Mouse (Mus musculus) cortical plate, adult 2 months (tissue): Measurements from ENCODE around the gene Incenp. TPM values are rescaled to one million over a fixed set of nuclear protein-coding genes. Genes with fewer than 3 reads are reported as not detected.
"Not testable (repeated sequence)": the region's sequence is repeated elsewhere in the genome, so short reads cannot be mapped to it uniquely, and the experiment has no call there.

ENCODE experiments used
- H3K27ac ChIP-seq: fragments of 200-500 bp; 2 replicates; pipeline ENCODE4 v1.5.1; 2012; ENCODE audit warnings: low read length, control low read depth, inconsistent platforms; ENCODE audit not compliant: insufficient read depth
- H3K4me1 ChIP-seq: fragments of 200-500 bp; 2 replicates; pipeline ENCODE4 v1.6.1; 2011; ENCODE audit warnings: low read length; ENCODE audit not compliant: control insufficient read depth, insufficient read depth
- H3K4me3 ChIP-seq: fragments of 200-500 bp; 2 replicates; pipeline ENCODE4 v1.5.1; 2011; ENCODE audit warnings: mild to moderate bottlenecking, low read length, control low read depth; ENCODE audit not compliant: insufficient read depth
- CTCF ChIP-seq: fragments of 200-500 bp; IDR thresholded peaks from 2 replicates; pipeline ENCODE4 v1.5.1; 2011; ENCODE audit warnings: mild to moderate bottlenecking, control low read depth, low read length; ENCODE audit not compliant: insufficient read depth; ENCODE audit errors: extremely low read depth
- POLR2A ChIP-seq: fragments of 200-500 bp; IDR thresholded peaks from 2 replicates; pipeline ENCODE4 v1.6.1; 2011; ENCODE audit warnings: mild to moderate bottlenecking, low read length, control low read depth; ENCODE audit not compliant: insufficient read depth; ENCODE audit errors: extremely low read depth
- polyA plus RNA-seq: library from polyadenylated mRNA; depleted of rRNA; stranded (reverse); fragments of >200 nt; gene quantifications from 2 replicates; pipeline ENCODE4 v1.2.3, GENCODE M21; 2012

The Incenp gene
- polyA plus RNA-seq, 1 experiment, result 23.7 TPM

- no peak for TF ChIP-seq POLR2A
- no peak for TF ChIP-seq CTCF
- H3K4me1 ChIP-seq, result no peaks in the 10 kb centered on the region
- no peak overlapping the region for H3K4me3 ChIP-seq
- H3K27ac ChIP-seq, result no peak overlapping the region
Observed at GRCm38 (mm10) chr19:9937428-9937827, 38.1 kb upstream of the Incenp start.

- Histone ChIP-seq H3K27ac (no peak overlapping the region), H3K4me3 (no peak overlapping the region), H3K4me1 (no peaks in the 10 kb centered on the region)
- TF ChIP-seq POLR2A (no peak), CTCF (no peak)
Observed at GRCm38 (mm10) chr19:9936579-9936978, 37.2 kb upstream of the Incenp start.

- TF ChIP-seq POLR2A (no peak), CTCF (no peak)
- no peak overlapping the region for H3K4me3 ChIP-seq
- H3K4me1 ChIP-seq, result no peaks in the 10 kb centered on the region
- no peak overlapping the region for H3K27ac ChIP-seq
Observed at GRCm38 (mm10) chr19:9933908-9934307, 34.6 kb upstream of the Incenp start.

- not testable (repeated sequence) for H3K4me3 ChIP-seq, H3K4me1 ChIP-seq, H3K27ac ChIP-seq
Observed at GRCm38 (mm10) chr19:9931167-9931607, 31.8 kb upstream of the Incenp start.

GRCm38 (mm10) chr19:9928089-9928488 lies 28.7 kb upstream of the Incenp start:
- TF ChIP-seq CTCF, result no peak
- TF ChIP-seq POLR2A, result no peak
- Histone ChIP-seq H3K27ac (no peak overlapping the region), H3K4me1 (no peaks in the 10 kb centered on the region; the same call in 1 of the 2 replicates), H3K4me3 (no peak overlapping the region)

- Histone ChIP-seq H3K27ac (no peak overlapping the region), H3K4me1 (peaks cover 6% of the 10 kb centered on the region), H3K4me3 (no peak overlapping the region)
- TF ChIP-seq POLR2A (no peak), CTCF (no peak)
Observed at GRCm38 (mm10) chr19:9924769-9925272, 25.5 kb upstream of the Incenp start.

GRCm38 (mm10) chr19:9924034-9924768 lies 24.9 kb upstream of the Incenp start:
- Histone ChIP-seq H3K27ac (no peak overlapping the region), H3K4me3 (no peak overlapping the region), H3K4me1 (peaks cover 6% of the 10 kb centered on the region)
- no peak for TF ChIP-seq POLR2A
- no peak for TF ChIP-seq CTCF

- TF ChIP-seq POLR2A (no peak), CTCF (no peak)
- Histone ChIP-seq H3K4me1 (peaks cover 6% of the 10 kb centered on the region), H3K4me3 (no peak overlapping the region), H3K27ac (no peak overlapping the region)
Observed at GRCm38 (mm10) chr19:9923048-9923447, 23.7 kb upstream of the Incenp start.

- no peak overlapping the region for H3K4me3 ChIP-seq
- peak overlapping the region; percentile 49 for H3K27ac ChIP-seq
- TF ChIP-seq CTCF (no peak), POLR2A (no peak)
- peaks cover 6% of the 10 kb centered on the region for H3K4me1 ChIP-seq
Observed at GRCm38 (mm10) chr19:9922228-9922627, 22.9 kb upstream of the Incenp start.
